Mouse (Mus musculus) liver, adult 2 months (tissue): Measurements from ENCODE around the gene Hmga1b. TPM values are rescaled to one million over a fixed set of nuclear protein-coding genes. Genes with fewer than 3 reads are reported as not detected.

Experiments
- DNase-seq: peaks from one replicate; pipeline ENCODE4 v3.0.0-alpha.2; 2011; ENCODE audit warnings: low read depth, low spot score; ENCODE audit errors: extremely low read depth
- H3K27ac ChIP-seq: fragments of 200-500 bp; replicated peaks from 2 replicates; pipeline ENCODE4 v1.5.1; 2012; ENCODE audit warnings: low read depth, mild to moderate bottlenecking, control low read depth, inconsistent platforms, low read length; ENCODE audit not compliant: insufficient read depth
- H3K27me3 ChIP-seq: fragments of 200-500 bp; 2 replicates; pipeline ENCODE4 v1.6.1; 2012; ENCODE audit warnings: mild to moderate bottlenecking, moderate library complexity, low read length, inconsistent platforms; ENCODE audit not compliant: control insufficient read depth, insufficient read depth
- H3K36me3 ChIP-seq: fragments of 200-500 bp; 2 replicates; pipeline ENCODE4 v1.6.1; 2012; ENCODE audit warnings: low read length, inconsistent platforms; ENCODE audit not compliant: control insufficient read depth, insufficient read depth
- H3K4me1 ChIP-seq: fragments of 200-500 bp; 2 replicates; pipeline ENCODE4 v1.6.1; 2011; ENCODE audit warnings: low read length; ENCODE audit not compliant: control insufficient read depth, insufficient read depth
- H3K4me3 ChIP-seq: fragments of 200-500 bp; 2 replicates; pipeline ENCODE4 v1.5.1; 2011; ENCODE audit warnings: low read depth, mild to moderate bottlenecking, control low read depth, low read length, moderate library complexity; ENCODE audit not compliant: insufficient read depth
- H3K79me2 ChIP-seq: fragments of 200-500 bp; 2 replicates; pipeline ENCODE4 v1.6.1; 2012; ENCODE audit warnings: inconsistent platforms, mild to moderate bottlenecking, low read length, moderate library complexity; ENCODE audit not compliant: control insufficient read depth, insufficient read depth
- H3K9ac ChIP-seq: fragments of 200-500 bp; 2 replicates; pipeline ENCODE4 v1.6.1; 2012; ENCODE audit warnings: low read depth, mild to moderate bottlenecking, control low read depth, inconsistent platforms, low read length
- CTCF ChIP-seq: fragments of 200-500 bp; IDR thresholded peaks from 2 replicates; pipeline ENCODE4 v1.5.1; 2011; ENCODE audit warnings: low read depth, low read length, control low read depth
- POLR2A ChIP-seq: fragments of 200-500 bp; IDR thresholded peaks from 2 replicates; pipeline ENCODE4 v1.6.1; 2011; ENCODE audit warnings: low read length, control low read depth; ENCODE audit not compliant: insufficient read depth; ENCODE audit errors: extremely low read depth
- WGBS: fragments of 180-500 bp; shearing (Covaris S2); methylation state at CpG from one replicate; pipeline ENCODE4 v1.1.7; 2018; 5-methylcytosine and 5-hydroxymethylcytosine counted together
- polyA plus RNA-seq: library from polyadenylated mRNA; depleted of rRNA; stranded (reverse); fragments of >200 nt; gene quantifications from 2 replicates; pipeline ENCODE4 v1.2.3, GENCODE M21; 2012
- total RNA-seq: library from RNA; depleted of rRNA; stranded (reverse); fragments of >200 nt; gene quantifications from 2 replicates; pipeline ENCODE4 v1.2.3, GENCODE M21; 2014

Hmga1b gene
- total and polyA plus RNA-seq, 2 experiments: 0.12 to 0.55 TPM

- 93% methylated on average over 10 of the region's 10 CpGs for WGBS
- DNase-seq: no peak
- TF ChIP-seq POLR2A: no peak
- TF ChIP-seq CTCF: no peak
- Histone ChIP-seq H3K27ac (no peak overlapping the region), H3K9ac (no peak overlapping the region), H3K79me2 (no peaks in the 10 kb centered on the region), H3K4me1 (peaks cover 10% of the 10 kb centered on the region; the same call in 1 of the 2 replicates), H3K4me3 (no peak overlapping the region), H3K36me3 (0 out of 2 replicates have a peak, but pooled peaks cover 1% of the 10 kb centered on the region), H3K27me3 (no peaks in the 10 kb centered on the region)
Observed at GRCm38 (mm10) chr11:120730331-120730870, 32.2 kb upstream of the Hmga1b start.

GRCm38 (mm10) chr11:120731395-120731794 lies 31.2 kb upstream of the Hmga1b start:
- TF ChIP-seq POLR2A: no peak
- TF ChIP-seq CTCF: no peak
- WGBS: 100% methylated on average over 1 of the region's 1 CpGs
- Histone ChIP-seq H3K36me3 (no peaks in the 10 kb centered on the region), H3K4me1 (peaks cover 4% of the 10 kb centered on the region; the same call in 1 of the 2 replicates), H3K79me2 (no peaks in the 10 kb centered on the region), H3K27ac (no peak overlapping the region), H3K27me3 (no peaks in the 10 kb centered on the region), H3K9ac (no peak overlapping the region), H3K4me3 (no peak overlapping the region)
- DNase-seq: no peak

GRCm38 (mm10) chr11:120731858-120732680 lies 30.5 kb upstream of the Hmga1b start, which contains the start of gene Cbr2:
TSS of gene Cbr2 (minus strand) at chr11:120732114.
- Histone ChIP-seq H3K27me3 (no peaks in the 10 kb centered on the region), H3K36me3 (no peaks in the 10 kb centered on the region), H3K4me1 (peaks cover 3% of the 10 kb centered on the region; the same call in 1 of the 2 replicates), H3K4me3 (no peak within 1 kb of the TSS), H3K79me2 (no peaks in the 10 kb centered on the region), H3K9ac (no peak within 1 kb of the TSS), H3K27ac (no peak within 1 kb of the TSS)
- 88% methylated on average over 12 of the region's 12 CpGs for WGBS
- no peak for DNase-seq
- no peak for TF ChIP-seq CTCF

- DNase-seq: peak; percentile 38
- Histone ChIP-seq H3K27ac (no peak overlapping the region), H3K4me3 (no peak overlapping the region), H3K27me3 (no peaks in the 10 kb centered on the region), H3K36me3 (no peaks in the 10 kb centered on the region), H3K79me2 (no peaks in the 10 kb centered on the region), H3K9ac (no peak overlapping the region), H3K4me1 (peaks cover 3% of the 10 kb centered on the region; the same call in 1 of the 2 replicates)
- 49% methylated on average over 6 of the region's 6 CpGs for WGBS
- TF ChIP-seq CTCF (no peak), POLR2A (no peak)
Observed at GRCm38 (mm10) chr11:120733521-120733920, 29.1 kb upstream of the Hmga1b start.

GRCm38 (mm10) chr11:120736424-120736823 lies 26.2 kb upstream of the Hmga1b start:
- H3K4me3 ChIP-seq: no peak overlapping the region
- no peaks in the 10 kb centered on the region for H3K36me3 ChIP-seq
- DNase-seq: no peak
- H3K27me3 ChIP-seq: no peaks in the 10 kb centered on the region
- TF ChIP-seq POLR2A (no peak), CTCF (no peak)
- no peak overlapping the region for H3K9ac ChIP-seq
- no peak overlapping the region for H3K27ac ChIP-seq
- 79% methylated on average over 6 of the region's 6 CpGs for WGBS
- H3K79me2 ChIP-seq: no peaks in the 10 kb centered on the region
- H3K4me1 ChIP-seq: no peaks in the 10 kb centered on the region

GRCm38 (mm10) chr11:120740981-120741380 lies 21.6 kb upstream of the Hmga1b start:
- TF ChIP-seq POLR2A (no peak), CTCF (no peak)

More at GRCm38 (mm10) chr11:120740981-120741380, 21.6 kb upstream of the Hmga1b start:
- DNase-seq: no peak
- H3K36me3 ChIP-seq: no peaks in the 10 kb centered on the region
- H3K27ac ChIP-seq: no peak overlapping the region
- no peaks in the 10 kb centered on the region for H3K4me1 ChIP-seq
- H3K4me3 ChIP-seq: no peak overlapping the region
- no peaks in the 10 kb centered on the region for H3K27me3 ChIP-seq
- H3K79me2 ChIP-seq: no peaks in the 10 kb centered on the region
- no peak overlapping the region for H3K9ac ChIP-seq
- WGBS: 89% methylated on average over 5 of the region's 5 CpGs
